Mouse (Mus musculus): Measurements from ENCODE around the gene Fancm.
A peak's percentile ranks its signal among the peaks of the same experiment; 100 is the strongest.
"Not testable (repeated sequence)": the region's sequence is repeated elsewhere in the genome, so short reads cannot be mapped to it uniquely, and the experiment has no call there.

The Fancm gene

GRCm38 (mm10) chr12:65075085-65075732 lies at the start of gene Fancm:
Gene Fancm (plus strand): TSS chr12:65075603.
- peak; percentile 93 for DNase-seq (ENCODE audit: low read depth, low spot score)

GRCm38 (mm10) chr12:65035839-65036189 lies 39.6 kb upstream of the Fancm start:
- no peak for DNase-seq (ENCODE audit: low read depth, low spot score)

GRCm38 (mm10) chr12:65036190-65036870 lies 39.1 kb upstream of the Fancm start, which contains the start of gene Prpf39:
Gene Prpf39 (plus strand): TSS chr12:65036333.
- DNase-seq (ENCODE audit: low read depth, low spot score): peak; percentile 87

GRCm38 (mm10) chr12:65036892-65037545 lies 38.4 kb upstream of the Fancm start:
- DNase-seq (ENCODE audit: low read depth, low spot score): no peak

DNA sequence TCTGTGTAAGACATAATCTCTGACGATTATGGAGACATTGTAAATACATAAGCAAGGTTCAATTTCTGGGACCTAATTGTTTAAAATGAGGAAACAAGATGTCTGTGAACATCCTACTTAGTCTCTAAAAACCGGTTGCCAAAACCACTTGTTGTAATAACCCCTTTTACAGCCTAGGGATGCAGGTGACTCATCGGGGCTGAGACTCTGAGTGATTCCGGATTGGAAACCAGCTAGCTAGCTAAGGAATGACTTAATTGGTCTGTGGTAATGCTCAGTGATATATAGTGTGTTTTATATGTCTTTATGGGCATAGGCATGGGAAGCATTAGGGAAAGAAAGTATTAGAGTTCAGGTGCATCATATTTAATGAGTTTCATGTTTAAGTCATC lies 37.9 kb upstream of the Fancm start:
- peak; percentile 9 for DNase-seq (ENCODE audit: low read depth, low spot score)

- no peak for DNase-seq (ENCODE audit: low read depth, low spot score)
Measured at GRCm38 (mm10) chr12:65048799-65049198, 26.6 kb upstream of the Fancm start.

GRCm38 (mm10) chr12:65058203-65058602 lies 17.2 kb upstream of the Fancm start:
- DNase-seq (ENCODE audit: low read depth, low spot score): no peak

DNA sequence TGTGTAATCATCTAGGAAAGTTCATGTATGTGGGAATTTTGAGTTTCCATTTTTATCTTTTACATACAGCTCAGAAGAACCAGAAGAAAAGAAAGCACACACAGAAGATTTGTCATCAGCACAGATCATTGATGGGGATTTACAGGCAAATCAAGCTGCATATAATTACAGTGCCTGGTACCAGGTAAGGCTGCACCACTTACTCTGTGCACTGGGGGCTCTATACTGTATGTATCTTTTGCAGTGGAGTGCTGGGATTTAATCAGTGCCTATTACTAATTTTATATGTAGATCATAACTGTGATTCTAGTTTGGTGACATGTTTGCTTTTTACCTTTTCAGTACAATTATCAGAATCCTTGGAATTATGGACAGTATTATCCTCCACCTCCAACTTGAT lies 14.3 kb upstream of the Fancm start:
- no peak for DNase-seq (ENCODE audit: low read depth, low spot score)

DNA sequence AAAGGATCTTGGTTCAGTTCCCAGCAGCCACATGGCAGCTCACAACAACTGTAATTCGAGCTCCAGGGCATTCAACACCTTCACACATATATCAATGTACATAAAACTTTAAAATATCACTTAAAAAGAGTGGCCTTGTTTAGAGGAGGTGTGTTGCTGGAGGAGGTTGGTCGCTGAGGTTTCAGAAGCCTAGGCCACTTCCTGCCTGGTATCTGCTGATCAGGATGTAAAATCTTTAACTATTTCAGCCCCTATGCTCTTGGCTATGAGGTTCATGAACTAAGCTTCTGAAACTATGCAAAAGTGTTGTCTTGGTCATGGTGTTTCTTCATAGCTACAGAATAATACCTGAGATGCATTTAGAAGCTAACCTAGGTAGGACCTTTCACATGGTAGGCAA lies 10.2 kb upstream of the Fancm start:
- no peak for DNase-seq (ENCODE audit: low read depth, low spot score)

DNA sequence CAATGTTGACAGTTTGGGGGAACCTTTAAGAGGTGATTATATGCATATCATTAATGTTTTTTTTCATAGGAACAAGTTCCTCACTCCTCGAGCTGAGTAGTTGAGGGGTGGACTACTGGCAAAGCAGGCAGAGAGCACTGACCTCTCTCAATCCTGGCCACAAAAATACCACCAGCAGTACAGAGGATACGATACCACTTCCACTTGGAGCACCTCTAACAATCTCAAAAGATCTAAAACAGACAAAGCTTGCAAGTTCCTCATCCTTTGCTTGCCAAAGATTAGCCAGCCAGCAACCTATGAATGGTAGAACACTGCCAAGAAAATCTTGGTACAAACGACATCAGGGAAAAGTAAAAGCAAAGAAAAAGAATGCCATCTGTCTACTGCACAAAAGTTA lies 9.2 kb upstream of the Fancm start:
- no peak for DNase-seq (ENCODE audit: low read depth, low spot score)

DNA sequence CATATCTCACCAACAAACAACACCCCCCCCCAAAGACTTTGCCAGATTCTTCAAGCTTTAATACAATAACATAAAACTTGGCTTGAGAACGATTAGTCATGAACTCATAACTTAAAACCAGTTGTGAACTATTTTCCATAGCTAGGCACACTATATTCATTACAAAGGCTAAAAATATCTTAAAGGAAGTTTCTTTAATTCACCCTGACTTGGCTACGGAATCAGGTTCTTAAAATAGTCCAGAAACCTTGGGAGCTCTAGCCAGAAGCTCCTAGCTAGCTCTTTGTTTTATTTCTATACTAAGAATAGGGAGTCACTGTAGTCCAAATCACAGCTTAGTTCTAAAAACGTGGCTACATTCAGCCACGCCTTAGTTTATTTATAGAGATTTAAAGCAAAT lies 7.0 kb upstream of the Fancm start:
- no peak for DNase-seq (ENCODE audit: low read depth, low spot score)

GRCm38 (mm10) chr12:65072911-65073610 lies 2.3 kb upstream of the Fancm start:
- no peak for DNase-seq (ENCODE audit: low read depth, low spot score)

- DNase-seq (ENCODE audit: low read depth, low spot score): peak; percentile 98
Measured at GRCm38 (mm10) chr12:65073611-65074178, 1.7 kb upstream of the Fancm start, which contains the start of gene Fkbp3. Gene Fkbp3 (minus strand): TSS chr12:65074007.

- no peak for DNase-seq (ENCODE audit: low read depth, low spot score)
Measured at GRCm38 (mm10) chr12:65074651-65075050, 752 bp upstream of the Fancm start.

GRCm38 (mm10) chr12:65075733-65076310 lies 419 bp downstream of the Fancm start:
- DNase-seq (ENCODE audit: low read depth, low spot score): peak; percentile 4

- DNase-seq (ENCODE audit: low read depth, low spot score): no peak
Measured at GRCm38 (mm10) chr12:65076906-65077305, 1.5 kb downstream of the Fancm start.

DNA sequence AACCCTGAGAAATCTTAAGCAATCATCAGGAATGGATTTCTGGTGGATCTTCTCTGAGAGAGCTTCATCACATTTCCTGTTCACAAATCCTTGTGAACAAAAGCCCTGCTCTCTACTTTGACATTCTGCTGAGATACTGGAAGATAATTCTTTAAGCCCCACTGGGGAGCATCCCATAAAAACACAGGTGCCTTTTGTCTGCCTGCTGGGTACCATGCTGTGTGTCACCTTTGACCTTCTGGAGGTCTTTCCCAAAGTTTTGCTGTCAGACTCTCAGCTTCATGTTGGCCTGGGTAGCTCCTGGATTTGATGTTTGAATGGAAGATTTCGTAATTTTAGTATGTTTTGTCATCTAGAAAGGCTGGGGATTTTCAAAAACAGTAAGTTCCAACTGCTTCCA lies 33.3 kb downstream of the Fancm start:
- DNase-seq (ENCODE audit: low read depth, low spot score): no peak

DNA sequence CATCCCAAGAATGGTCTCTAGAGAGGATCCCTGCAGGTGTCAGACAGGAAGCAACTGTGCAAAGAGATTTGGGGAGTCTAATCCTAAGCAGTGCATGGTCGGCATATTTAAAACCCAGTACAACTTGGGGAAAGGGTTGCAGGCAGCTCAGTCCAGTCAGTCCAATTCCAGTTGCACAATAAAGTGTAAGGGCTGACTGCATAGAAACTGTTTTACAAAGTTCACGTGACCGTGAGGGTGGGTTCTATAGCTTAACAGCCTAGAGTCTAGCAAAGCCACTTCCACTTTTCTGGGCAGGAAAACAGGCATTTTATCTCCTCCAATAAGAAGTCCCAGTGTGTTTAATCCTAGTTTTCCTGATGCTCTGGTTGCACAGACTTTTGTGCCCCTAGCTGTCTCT lies 36.1 kb downstream of the Fancm start:
- DNase-seq (ENCODE audit: low read depth, low spot score): no peak

DNA sequence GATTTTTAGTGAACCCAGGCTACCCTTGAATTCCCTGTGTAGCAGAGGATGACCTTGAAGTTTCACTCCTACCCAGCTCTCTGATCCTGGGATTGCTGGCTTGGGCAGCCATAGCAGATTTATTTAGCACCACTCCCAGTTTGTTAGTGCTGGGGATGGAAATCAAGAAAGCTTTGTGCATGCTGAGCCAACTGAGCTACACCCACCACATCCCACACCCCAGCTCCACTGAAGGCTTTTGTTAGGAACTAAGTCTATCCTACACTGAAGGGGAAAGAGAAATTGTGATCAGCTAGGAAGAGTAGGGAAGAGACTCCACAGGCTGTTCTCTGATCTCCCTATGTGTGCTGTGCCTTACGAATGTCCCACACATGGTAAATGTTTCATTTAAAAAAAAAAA lies 37.4 kb downstream of the Fancm start:
- no peak for DNase-seq (ENCODE audit: low read depth, low spot score)

DNA sequence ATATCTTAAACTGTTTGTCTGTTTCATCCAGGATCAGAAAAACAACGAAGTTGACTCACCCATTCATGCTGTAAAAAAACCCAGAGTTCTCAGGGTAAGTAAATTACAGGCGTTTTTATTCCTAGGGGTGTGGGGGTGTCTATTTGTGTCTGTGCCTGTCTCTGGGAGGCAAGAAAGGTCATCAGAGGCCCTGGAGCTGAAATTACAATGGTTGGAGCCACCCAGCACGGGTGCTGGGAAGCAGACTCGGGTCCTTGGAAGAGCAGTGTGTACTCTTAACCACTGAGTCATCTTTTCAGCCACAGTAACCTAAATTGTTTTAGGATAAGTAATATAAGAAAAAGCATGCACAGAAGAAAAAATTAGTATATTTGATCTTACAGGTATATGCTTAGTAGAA lies 38.5 kb downstream of the Fancm start:
- no peak for DNase-seq (ENCODE audit: low read depth, low spot score)

DNA sequence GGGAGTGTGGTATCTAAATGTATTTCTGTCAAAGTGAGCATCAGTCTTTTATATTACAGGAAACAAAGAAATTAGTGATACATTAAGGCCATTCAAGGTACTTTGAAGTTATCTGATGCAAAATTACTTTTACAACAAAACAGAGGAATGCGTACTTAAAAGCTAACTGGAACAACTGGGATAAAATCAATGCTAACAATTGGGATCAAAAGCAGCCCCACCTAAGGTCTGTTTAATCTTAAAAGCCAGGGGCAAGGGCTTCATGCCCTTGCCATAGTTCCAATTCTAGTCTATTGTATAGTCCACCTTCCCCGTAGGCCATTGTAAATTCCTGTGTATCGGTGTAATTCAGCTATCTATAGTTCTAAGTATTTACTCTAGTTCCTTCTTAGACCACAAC lies 39.6 kb downstream of the Fancm start:
- DNase-seq (ENCODE audit: low read depth, low spot score): not testable (repeated sequence)

GRCm38 (mm10) chr12:65118968-65119367 lies 43.6 kb downstream of the Fancm start:
- DNase-seq (ENCODE audit: low read depth, low spot score): no peak
